Mouse (Mus musculus): Measurements from ENCODE around the gene Cdca5.

DNA sequence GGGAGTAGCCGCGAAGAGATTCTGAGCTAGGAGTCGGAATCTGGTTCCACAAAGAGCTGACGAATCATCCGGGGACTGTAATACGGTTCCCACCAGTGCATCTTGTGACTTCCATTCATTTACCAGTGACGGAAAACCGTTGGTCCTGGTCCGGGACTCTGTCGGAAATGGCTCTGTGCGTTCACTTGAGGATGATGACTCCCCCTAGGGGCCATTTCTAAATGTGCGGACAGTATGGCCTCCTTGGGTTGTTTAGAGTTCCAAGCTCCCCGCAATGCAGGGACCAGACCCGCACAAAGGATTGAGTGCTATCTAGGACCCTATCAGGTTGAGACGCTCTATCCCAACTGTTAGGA, 56.6 kb downstream of the Cdca5 start, which contains the start of gene Arl2:
- TF ChIP-seq CTCF (IDR thresholded peaks at IDR 0.05; ENCODE audit: low read depth, low read length) (peak; percentile 37; the same call in 1 of the 2 replicates), GATA1 (IDR thresholded peaks at IDR 0.05; ENCODE audit: borderline replicate concordance, low read length) (no peak), TAL1 (conservative IDR thresholded peaks at IDR 0.05; ENCODE audit: low read depth, low read length) (no peak), GATA2 (IDR thresholded peaks at IDR 0.05; ENCODE audit: borderline replicate concordance, low read depth, low read length) (no peak)
